Mouse (Mus musculus) erythroblast, embryonic 14.5 days (primary cell): ENCODE results near the gene Rpl14. TPM values are rescaled to one million over a fixed set of nuclear protein-coding genes. Genes with fewer than 3 reads are reported as not detected.
A peak's percentile ranks its signal among the peaks of the same experiment; 100 is the strongest.

ENCODE experiments used
- H3K27me3 ChIP-seq: 2 replicates; pipeline ENCODE4 v1.6.1; 2012; ENCODE audit warnings: inconsistent platforms; ENCODE audit not compliant: control insufficient read depth
- H3K36me3 ChIP-seq: 2 replicates; pipeline ENCODE4 v1.6.1; 2012; ENCODE audit warnings: mild to moderate bottlenecking, inconsistent platforms; ENCODE audit not compliant: control insufficient read depth
- H3K4me1 ChIP-seq: 2 replicates; pipeline ENCODE4 v1.6.1; 2012; ENCODE audit warnings: inconsistent platforms; ENCODE audit not compliant: control insufficient read depth
- H3K4me3 ChIP-seq: replicated peaks from 2 replicates; pipeline ENCODE3; 2012; ENCODE audit warnings: moderate library complexity, mild to moderate bottlenecking, inconsistent platforms
- H3K9me3 ChIP-seq: 2 replicates; pipeline ENCODE4 v1.6.1; 2012; ENCODE audit warnings: low read length, inconsistent platforms, mixed read lengths; ENCODE audit not compliant: control insufficient read depth
- GATA1 ChIP-seq: IDR thresholded peaks from 2 replicates; pipeline ENCODE4 v1.6.1; 2012; ENCODE audit warnings: low read length, inconsistent platforms, mixed read lengths
- TAL1 ChIP-seq: IDR thresholded peaks from 3 replicates; pipeline ENCODE4 v1.6.1; 2012; ENCODE audit warnings: low read length, inconsistent platforms, mixed read lengths
- polyA plus RNA-seq: library from polyadenylated mRNA; stranded (reverse); fragments of >175 nt; gene quantifications from 2 replicates; pipeline ENCODE4 v1.2.3, GENCODE M21; 2012

Gene Rpl14
- polyA plus RNA-seq, 1 experiment: 135 TPM

GRCm38 (mm10) chr9:120541411-120541810, 29.8 kb upstream of the Rpl14 start:
- Histone ChIP-seq H3K27me3 (peaks cover 41% of the 10 kb centered on the region), H3K9me3 (no peaks in the 10 kb centered on the region), H3K4me1 (peaks cover 3% of the 10 kb centered on the region), H3K36me3 (no peaks in the 10 kb centered on the region), H3K4me3 (no peak overlapping the region)
- TF ChIP-seq TAL1 (no peak), GATA1 (no peak)

GRCm38 (mm10) chr9:120542241-120542640, 29.0 kb upstream of the Rpl14 start:
- Histone ChIP-seq H3K4me3 (no peak overlapping the region), H3K9me3 (no peaks in the 10 kb centered on the region), H3K27me3 (peaks cover 41% of the 10 kb centered on the region), H3K4me1 (peaks cover 3% of the 10 kb centered on the region), H3K36me3 (no peaks in the 10 kb centered on the region)
- TF ChIP-seq GATA1 (no peak), TAL1 (no peak)

- Histone ChIP-seq H3K9me3 (no peaks in the 10 kb centered on the region), H3K36me3 (no peaks in the 10 kb centered on the region), H3K4me1 (no peaks in the 10 kb centered on the region), H3K4me3 (no peak overlapping the region), H3K27me3 (peaks cover 15% of the 10 kb centered on the region)
- no peak for TF ChIP-seq TAL1
- TF ChIP-seq GATA1: no peak
Observed at GRCm38 (mm10) chr9:120545994-120546393, 25.2 kb upstream of the Rpl14 start.

GRCm38 (mm10) chr9:120546482-120546881, 24.8 kb upstream of the Rpl14 start:
- Histone ChIP-seq H3K4me3 (no peak overlapping the region), H3K4me1 (no peaks in the 10 kb centered on the region), H3K9me3 (no peaks in the 10 kb centered on the region), H3K27me3 (peaks cover 12% of the 10 kb centered on the region), H3K36me3 (no peaks in the 10 kb centered on the region)
- no peak for TF ChIP-seq TAL1
- TF ChIP-seq GATA1: no peak

GRCm38 (mm10) chr9:120547026-120547668, 24.1 kb upstream of the Rpl14 start:
- H3K36me3 ChIP-seq: no peaks in the 10 kb centered on the region

GRCm38 (mm10) chr9:120550778-120551177, 20.5 kb upstream of the Rpl14 start:
- Histone ChIP-seq H3K27me3 (peaks cover 7% of the 10 kb centered on the region), H3K4me1 (no peaks in the 10 kb centered on the region), H3K4me3 (no peak overlapping the region), H3K36me3 (no peaks in the 10 kb centered on the region), H3K9me3 (no peaks in the 10 kb centered on the region)
- TF ChIP-seq TAL1: no peak
- no peak for TF ChIP-seq GATA1

More at GRCm38 (mm10) chr9:120547026-120547668, 24.1 kb upstream of the Rpl14 start:
- Histone ChIP-seq H3K4me1 (no peaks in the 10 kb centered on the region), H3K9me3 (no peaks in the 10 kb centered on the region), H3K4me3 (no peak overlapping the region), H3K27me3 (peaks cover 6% of the 10 kb centered on the region)
- TF ChIP-seq TAL1 (no peak), GATA1 (no peak)

- Histone ChIP-seq H3K36me3 (no peaks in the 10 kb centered on the region; the same call in 1 of the 2 replicates), H3K9me3 (peaks cover 3% of the 10 kb centered on the region), H3K27me3 (no peaks in the 10 kb centered on the region), H3K4me3 (no peak overlapping the region), H3K4me1 (peaks cover 19% of the 10 kb centered on the region)
- no peak for TF ChIP-seq GATA1
- no peak for TF ChIP-seq TAL1
Observed at GRCm38 (mm10) chr9:120563590-120563989, 7.7 kb upstream of the Rpl14 start.

GRCm38 (mm10) chr9:120564247-120564646, 7.0 kb upstream of the Rpl14 start:
- no peaks in the 10 kb centered on the region for H3K27me3 ChIP-seq
- H3K36me3 ChIP-seq: no peaks in the 10 kb centered on the region; the same call in 1 of the 2 replicates
- no peak overlapping the region for H3K4me3 ChIP-seq
- H3K9me3 ChIP-seq: peaks cover 9% of the 10 kb centered on the region
- TF ChIP-seq TAL1 (no peak), GATA1 (no peak)
- peaks cover 26% of the 10 kb centered on the region for H3K4me1 ChIP-seq

GRCm38 (mm10) chr9:120566384-120566783, 4.9 kb upstream of the Rpl14 start:
- TF ChIP-seq TAL1 (no peak), GATA1 (no peak)
- H3K4me1 ChIP-seq: peaks cover 42% of the 10 kb centered on the region
- H3K36me3 ChIP-seq: peaks cover 4% of the 10 kb centered on the region; the same call in 1 of the 2 replicates
- H3K27me3 ChIP-seq: no peaks in the 10 kb centered on the region
- H3K9me3 ChIP-seq: peaks cover 17% of the 10 kb centered on the region
- no peak overlapping the region for H3K4me3 ChIP-seq

GRCm38 (mm10) chr9:120568917-120569316, 2.3 kb upstream of the Rpl14 start:
- Histone ChIP-seq H3K36me3 (peaks cover 24% of the 10 kb centered on the region), H3K4me1 (peaks cover 56% of the 10 kb centered on the region), H3K9me3 (peaks cover 17% of the 10 kb centered on the region), H3K4me3 (peak overlapping the region; percentile 8), H3K27me3 (no peaks in the 10 kb centered on the region)
- TF ChIP-seq GATA1 (no peak), TAL1 (no peak)
